Mouse (Mus musculus) kidney, adult 11 months (tissue): ENCODE measurements around the gene Mmgt2.
A peak's percentile ranks its signal among the peaks of the same experiment; 100 is the strongest.
"Not testable (repeated sequence)": the region's sequence is repeated elsewhere in the genome, so short reads cannot be mapped to it uniquely, and the experiment has no call there.

Experiments
- DNase-seq: peaks from one replicate; pipeline ENCODE4 v3.0.0; 2022

Mmgt2 gene

GRCm38 (mm10) chr11:62645732-62646494 lies 2.6 kb upstream of the Mmgt2 start:
- DNase-seq = peak; percentile 24

- DNase-seq = no peak
Observed at GRCm38 (mm10) chr11:62646495-62646843, 2.0 kb upstream of the Mmgt2 start.

GRCm38 (mm10) chr11:62646958-62647515 lies 1.4 kb upstream of the Mmgt2 start:
- DNase-seq = no peak

GRCm38 (mm10) chr11:62647661-62648590 lies 538 bp upstream of the Mmgt2 start, which contains the start of gene Lrrc75a:
Gene Lrrc75a, minus strand, starts transcription at chr11:62648523.
- DNase-seq = peak; percentile 34

- not testable (repeated sequence) for DNase-seq
Observed at GRCm38 (mm10) chr11:62649803-62650202, 1.3 kb downstream of the Mmgt2 start.

- no peak for DNase-seq
Observed at GRCm38 (mm10) chr11:62651563-62651962, 3.1 kb downstream of the Mmgt2 start.

- DNase-seq = no peak
Observed at GRCm38 (mm10) chr11:62652080-62652479, 3.6 kb downstream of the Mmgt2 start.

- no peak for DNase-seq
Observed at GRCm38 (mm10) chr11:62660885-62661284, 12.4 kb downstream of the Mmgt2 start.

- no peak for DNase-seq
Observed at GRCm38 (mm10) chr11:62664250-62664649, 15.8 kb downstream of the Mmgt2 start.

- DNase-seq = no peak
Observed at GRCm38 (mm10) chr11:62668986-62669385, 20.5 kb downstream of the Mmgt2 start.

- no peak for DNase-seq
Observed at GRCm38 (mm10) chr11:62669471-62669870, 21.0 kb downstream of the Mmgt2 start.

- no peak for DNase-seq
Observed at GRCm38 (mm10) chr11:62670006-62670405, 21.5 kb downstream of the Mmgt2 start.

GRCm38 (mm10) chr11:62675480-62676289 lies 27.2 kb downstream of the Mmgt2 start:
- peak; percentile 51 for DNase-seq

- DNase-seq = no peak
Observed at GRCm38 (mm10) chr11:62676290-62676596, 27.8 kb downstream of the Mmgt2 start.

GRCm38 (mm10) chr11:62678778-62679354 lies 30.4 kb downstream of the Mmgt2 start:
- no peak for DNase-seq

- DNase-seq = no peak
Observed at GRCm38 (mm10) chr11:62679954-62680353, 31.5 kb downstream of the Mmgt2 start.

- no peak for DNase-seq
Observed at GRCm38 (mm10) chr11:62691592-62691991, 43.1 kb downstream of the Mmgt2 start.

GRCm38 (mm10) chr11:62693299-62694184 lies 45.1 kb downstream of the Mmgt2 start:
- peak; percentile 15 for DNase-seq

GRCm38 (mm10) chr11:62695126-62695525 lies 46.7 kb downstream of the Mmgt2 start:
- DNase-seq = no peak

- DNase-seq = no peak
Observed at GRCm38 (mm10) chr11:62699749-62700148, 51.3 kb downstream of the Mmgt2 start.

GRCm38 (mm10) chr11:62701218-62701617 lies 52.8 kb downstream of the Mmgt2 start:
- DNase-seq = no peak
